Mouse (Mus musculus): Measurements from ENCODE around the gene Upk1a. TPM values are rescaled to one million over a fixed set of nuclear protein-coding genes. Genes with fewer than 3 reads are reported as not detected.

Gene Upk1a
- 0.79 TPM for polyA plus RNA-seq (2017; shearing (Covaris generic))

DNA sequence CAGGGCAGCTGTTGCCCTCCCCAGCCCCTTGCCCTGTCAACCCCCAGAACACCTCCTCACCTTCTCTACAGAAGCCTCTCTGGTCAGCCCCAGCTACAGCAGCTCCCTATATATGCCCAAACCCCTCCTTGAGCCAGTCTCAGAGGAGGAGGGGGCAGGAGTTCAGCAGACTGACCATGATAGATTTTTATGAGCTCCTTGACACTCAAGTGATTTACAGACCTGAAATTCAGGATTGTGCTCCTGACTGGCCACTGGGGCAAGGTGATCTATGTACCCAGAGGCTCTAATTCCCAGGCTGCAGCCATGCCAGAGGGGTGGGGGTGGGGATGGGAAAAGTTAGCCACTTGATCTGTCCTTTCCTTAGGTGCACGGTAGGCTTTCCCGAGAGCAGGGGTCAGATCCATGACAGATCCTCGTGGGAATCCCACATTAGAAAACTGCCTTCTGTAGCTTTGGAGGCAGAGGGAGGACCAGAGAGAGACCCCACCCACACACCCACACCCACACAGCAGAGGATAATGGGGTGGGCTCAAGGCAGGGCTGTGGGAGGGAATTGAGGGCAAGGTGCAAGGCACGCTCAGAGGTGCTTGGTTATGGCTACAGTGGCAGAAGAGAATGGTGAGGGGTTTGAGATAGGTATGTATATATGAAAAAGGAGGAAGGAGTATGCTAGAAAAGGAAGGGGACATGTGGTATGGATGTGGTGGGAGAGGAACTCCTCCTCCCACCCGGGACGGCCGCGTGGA, at the start of gene Upk1a:
Gene Upk1a (minus strand): TSS at position 194 of the 749 bp plus-strand sequence.

DNA sequence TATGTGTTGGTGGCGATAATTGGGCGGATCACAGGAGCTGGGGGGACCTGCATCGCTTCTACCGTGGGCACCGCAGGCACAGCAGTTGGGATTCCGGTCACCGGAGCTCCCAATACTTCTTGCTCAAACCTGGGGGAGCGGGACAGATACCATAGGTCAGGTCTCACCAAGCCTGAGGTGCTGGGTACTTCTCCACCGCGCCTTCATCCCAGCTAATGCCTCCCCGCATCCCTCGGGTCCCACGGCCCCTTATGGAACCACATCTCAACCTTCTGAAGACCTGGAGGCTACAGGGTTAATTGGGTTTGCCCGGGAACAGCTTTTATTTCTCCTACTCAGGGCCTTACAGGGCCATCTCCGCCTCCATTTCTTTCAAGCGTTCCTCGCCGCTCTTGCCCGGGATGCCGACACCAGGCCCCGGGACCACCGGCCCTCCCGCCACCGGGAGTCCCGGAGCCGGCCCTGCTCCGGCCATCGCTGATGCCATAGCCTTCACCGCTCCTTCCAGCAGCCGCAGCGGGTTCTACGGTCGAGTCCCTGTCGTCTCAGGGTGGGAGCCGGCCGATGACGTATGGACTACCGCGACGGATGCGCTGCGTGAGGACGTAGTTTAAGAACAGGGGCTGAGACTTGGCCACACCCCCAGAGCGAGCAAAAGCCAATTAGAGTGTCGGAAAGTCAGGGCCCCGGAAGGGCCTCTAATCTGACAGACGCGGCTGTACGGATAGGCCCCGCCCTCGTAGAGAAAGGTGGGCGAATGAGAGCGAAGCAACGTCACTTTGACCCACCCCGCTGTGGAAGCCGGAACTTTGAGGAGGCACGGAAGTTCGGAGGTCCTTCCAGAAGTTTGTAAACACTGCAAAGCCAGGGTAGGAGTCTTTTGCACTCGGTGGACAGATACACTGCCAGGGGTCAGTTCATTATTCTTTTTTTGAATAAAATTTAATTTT, 37.2 kb upstream of the Upk1a start, which contains the start of gene Rbm42:
Gene Rbm42 (minus strand): TSS at position 727 of the 950 bp plus-strand sequence.

DNA sequence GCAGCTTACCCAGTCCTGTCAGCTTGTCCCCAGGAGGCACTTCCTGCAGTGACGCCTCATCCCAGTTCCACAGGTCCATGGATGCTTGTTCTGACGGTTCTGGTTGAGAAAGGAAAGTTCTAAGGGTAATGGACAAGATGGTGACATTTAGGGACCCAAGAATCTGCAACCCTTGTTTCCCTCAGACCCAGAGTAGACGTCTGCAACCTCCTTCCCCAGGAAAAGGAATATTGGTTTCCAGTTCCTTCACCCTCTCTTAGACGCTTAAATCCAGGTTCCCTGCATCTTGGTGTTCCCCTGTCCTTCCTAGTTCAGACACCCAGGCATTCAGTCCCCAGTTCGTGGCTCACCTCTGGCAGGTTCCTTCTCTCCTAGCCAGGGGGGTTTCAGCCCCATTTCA, 23.1 kb upstream of the Upk1a start, which contains the start of gene Etv2:
Gene Etv2 (minus strand): TSS at position 101 of the 400 bp plus-strand sequence.

DNA sequence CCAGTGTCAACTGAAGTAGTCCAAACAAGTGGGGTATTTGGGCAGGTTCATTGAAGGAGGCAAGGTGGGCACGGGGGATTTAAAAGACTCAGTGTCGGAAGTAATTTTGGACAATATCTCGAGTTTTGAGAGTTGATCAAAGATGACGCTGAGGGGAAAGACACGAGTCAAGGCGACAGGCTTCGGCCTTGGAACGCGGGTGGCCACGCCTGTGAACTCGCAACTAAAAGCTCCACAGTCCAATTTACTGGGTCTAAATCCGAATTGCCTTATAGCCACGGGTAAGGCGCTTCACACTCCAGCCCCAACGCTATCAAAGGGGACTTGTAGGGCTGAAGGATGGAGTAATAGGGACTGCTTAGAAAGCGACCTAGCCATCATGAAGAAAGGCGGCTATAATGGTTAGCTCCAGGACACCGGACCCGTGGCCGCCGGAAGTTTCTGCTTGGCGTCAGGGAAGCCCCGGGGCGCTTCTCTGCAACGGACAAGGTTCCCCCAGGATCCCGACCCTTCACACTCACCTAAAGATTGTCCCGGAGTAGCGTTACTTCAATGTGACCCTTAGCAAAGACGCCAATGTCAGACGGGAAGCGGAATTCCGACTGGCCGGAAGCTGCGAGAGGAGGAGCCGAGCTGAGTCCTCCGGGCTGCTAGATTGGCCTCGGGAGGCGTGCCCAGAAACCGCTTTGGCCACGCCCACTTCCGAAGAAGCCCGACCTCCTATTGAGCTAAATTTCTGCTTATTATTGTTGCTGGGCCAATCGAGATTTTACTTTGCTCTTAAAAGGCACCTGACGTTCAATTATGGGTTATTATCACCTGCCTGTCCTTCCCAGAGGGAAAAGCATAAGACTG, 13.1 kb upstream of the Upk1a start, which contains the start of gene Cox6b1:
Gene Cox6b1 (minus strand): TSS at position 622 of the 855 bp plus-strand sequence.

DNA sequence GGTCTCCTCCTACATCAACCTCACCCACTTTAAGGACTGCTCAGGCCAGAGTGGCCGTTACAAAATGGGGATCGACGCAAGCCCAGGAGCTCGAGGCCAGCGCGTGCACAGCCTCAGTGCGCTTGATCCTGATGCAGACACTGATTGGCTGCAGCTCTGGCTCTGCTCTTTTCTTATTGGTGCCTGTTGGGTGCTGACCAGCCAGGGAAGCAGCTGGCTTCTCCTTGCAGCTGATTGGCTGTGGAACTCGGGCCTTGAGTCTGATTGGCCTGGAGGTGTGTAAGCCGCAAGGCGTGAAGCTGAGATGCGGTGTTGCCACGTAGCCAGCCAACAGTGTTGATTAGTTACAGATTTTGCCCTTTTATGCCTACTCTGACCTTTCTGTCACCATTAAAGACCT, 13.9 kb downstream of the Upk1a start, which contains the start of gene Zbtb32:
Gene Zbtb32 (minus strand): TSS at position 124 of the 400 bp plus-strand sequence.

DNA sequence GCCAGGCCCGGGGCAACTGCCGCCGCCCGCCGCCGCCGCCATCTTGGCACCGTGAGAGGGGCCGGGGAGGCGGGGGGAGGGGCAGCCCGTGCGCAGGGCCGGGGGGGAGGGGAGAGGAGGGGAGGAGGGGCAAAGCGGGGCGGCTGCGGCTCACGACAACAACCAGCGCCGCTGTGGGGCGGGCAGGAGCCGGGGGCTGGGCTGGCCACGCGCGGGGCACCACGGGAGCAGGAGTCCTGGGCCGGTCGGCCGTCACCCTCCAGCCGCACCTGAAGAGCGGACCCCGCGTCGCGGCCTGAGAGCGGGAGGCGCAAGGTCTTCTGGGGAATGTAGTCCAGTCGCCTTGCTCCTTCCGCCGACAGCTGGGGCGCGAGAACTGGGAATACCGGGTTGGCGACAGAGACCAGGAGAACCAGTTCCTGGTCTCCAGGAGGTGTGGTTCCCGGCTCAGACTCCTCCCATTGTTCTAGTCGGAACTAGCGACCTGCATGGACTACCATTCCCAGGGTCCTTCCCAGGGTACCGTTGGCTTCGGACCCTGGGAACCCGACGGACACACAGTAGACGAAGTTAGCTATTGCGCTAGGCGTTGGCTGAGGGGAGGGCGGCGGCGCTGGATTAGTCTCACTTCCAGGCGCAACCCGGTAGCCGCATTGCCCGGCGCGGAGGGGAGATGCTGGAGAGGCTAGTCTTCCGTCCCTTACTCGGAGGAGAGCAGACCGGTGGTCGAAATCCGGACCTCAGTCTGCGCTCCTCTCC, 23.8 kb downstream of the Upk1a start, which contains the start of gene Kmt2b:
Gene Kmt2b (minus strand): TSS at position 51 of the 759 bp plus-strand sequence.

DNA sequence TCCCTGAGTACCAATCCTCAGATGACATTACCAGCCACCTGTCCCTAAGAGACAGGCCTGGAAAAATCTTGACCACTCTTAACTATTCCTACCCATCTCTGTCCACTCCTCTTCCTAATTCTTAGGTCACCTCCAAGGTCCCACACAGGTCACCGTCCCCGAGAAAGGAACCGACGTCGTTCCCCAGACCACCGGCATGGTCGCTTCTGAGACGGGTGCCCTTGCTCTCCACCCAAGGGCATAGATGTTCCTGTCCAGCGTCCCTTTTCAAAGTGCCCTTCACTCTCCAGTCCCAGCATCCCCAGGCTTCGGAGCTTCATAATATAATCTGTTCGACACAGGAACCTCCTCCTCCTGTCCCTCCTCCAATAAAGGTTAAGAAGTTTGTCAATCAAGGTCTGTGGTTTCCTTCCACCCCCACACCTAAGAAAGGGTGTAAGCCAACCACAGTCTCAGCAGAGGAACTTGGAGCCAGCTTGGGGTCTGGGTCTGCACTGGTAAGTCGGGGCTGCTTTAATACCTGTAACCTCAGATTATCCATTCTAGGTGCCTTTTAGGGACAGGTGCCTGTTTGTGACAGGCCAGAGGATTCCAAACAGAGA, 47.6 kb downstream of the Upk1a start, which contains the start of gene Igflr1:
Gene Igflr1 (plus strand): TSS at position 458 of the 602 bp plus-strand sequence.

DNA sequence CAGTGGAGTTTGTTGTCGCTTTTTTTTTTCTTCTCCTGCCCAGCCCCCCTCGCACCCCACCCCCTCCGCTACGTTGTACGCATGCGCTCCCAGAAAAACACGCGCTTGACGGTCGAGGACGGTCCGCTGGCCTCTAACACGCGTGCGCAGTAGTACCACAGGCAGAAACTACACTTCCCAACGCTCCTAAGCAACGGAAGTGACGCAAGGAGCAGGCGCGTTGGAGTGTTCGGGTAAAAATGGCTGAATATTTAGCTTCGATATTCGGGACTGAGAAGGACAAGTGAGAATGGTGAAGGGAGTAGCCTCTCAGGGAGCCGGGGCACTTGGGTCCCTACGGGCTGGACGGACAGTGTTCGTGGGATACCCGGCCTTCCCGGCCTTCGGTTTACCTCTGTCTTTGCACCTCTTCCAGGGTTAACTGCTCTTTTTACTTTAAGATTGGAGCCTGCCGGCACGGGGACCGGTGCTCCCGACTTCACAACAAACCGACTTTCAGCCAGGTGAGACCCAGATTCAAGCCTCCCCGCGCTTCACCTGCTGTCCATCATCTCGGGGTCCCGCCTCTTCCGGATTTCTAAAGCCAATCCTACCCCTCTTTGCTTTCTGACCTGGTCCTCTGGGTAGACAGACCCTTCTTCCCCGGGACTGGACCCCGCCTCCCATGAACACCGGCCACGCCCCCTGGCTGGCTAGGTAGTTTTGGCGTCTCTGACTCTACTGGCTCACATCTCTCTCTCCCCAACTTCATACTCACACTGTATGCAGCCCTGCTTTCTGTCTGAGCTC, 49.3 kb downstream of the Upk1a start, which contains the start of the genes U2af1l4, Gm49396 and Psenen:
Gene U2af1l4 (plus strand): TSS at position 185 of the 789 bp plus-strand sequence.
Gene Gm49396 (plus strand): TSS at position 228 of the 789 bp plus-strand sequence.
Gene Psenen (minus strand): TSS at position 511 of the 789 bp plus-strand sequence.

DNA sequence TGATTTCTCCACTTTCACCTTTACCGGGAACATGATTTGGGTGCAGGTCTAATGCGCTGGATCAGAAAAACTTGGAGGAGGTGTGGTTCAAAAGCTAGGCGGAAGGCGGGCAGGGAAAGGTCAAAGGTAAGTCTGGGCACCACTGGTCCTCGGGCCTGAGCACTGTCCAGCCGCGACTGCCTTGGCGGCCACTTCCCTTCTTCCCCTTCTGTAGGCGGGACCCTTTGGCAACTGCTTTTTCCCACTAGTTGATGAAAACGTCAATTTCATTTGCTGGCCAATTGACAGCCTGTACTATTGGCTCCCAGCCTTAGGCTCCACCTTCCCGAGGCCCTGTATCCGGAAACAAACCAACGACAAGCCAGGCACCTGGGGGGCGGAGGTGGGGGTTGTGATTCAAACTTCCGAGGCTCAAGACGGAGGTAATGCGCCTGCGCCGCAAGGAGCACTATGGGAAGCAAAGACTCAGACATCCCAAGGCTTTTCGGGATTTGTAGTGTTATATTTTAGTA, 53.1 kb downstream of the Upk1a start, which contains the start of gene Lin37:
Gene Lin37 (minus strand): TSS at position 396 of the 512 bp plus-strand sequence.

Other genes with a start within 250 kb of the Upk1a start
- 2.8 TPM for gene Tyrobp, start 199.1 kb downstream of the Upk1a start, polyA plus RNA-seq (2017; shearing (Covaris generic))
- gene Hcst, start 193.0 kb downstream of the Upk1a start, polyA plus RNA-seq (2017; shearing (Covaris generic)) = 589 TPM
- gene Nfkbid, start 191.1 kb downstream of the Upk1a start, polyA plus RNA-seq (2017; shearing (Covaris generic)) = 853 TPM
- 34.3 TPM for gene Aplp1, start 167.3 kb downstream of the Upk1a start, polyA plus RNA-seq (2017; shearing (Covaris generic))
- 0.25 TPM for gene Kirrel2, start 155.2 kb downstream of the Upk1a start, polyA plus RNA-seq (2017; shearing (Covaris generic))
- gene Nphs1, start 154.5 kb downstream of the Upk1a start, polyA plus RNA-seq (2017; shearing (Covaris generic)) = not detected
- gene Prodh2, start 119.2 kb downstream of the Upk1a start, polyA plus RNA-seq (2017; shearing (Covaris generic)) = not detected
- gene Arhgap33, start 77.8 kb downstream of the Upk1a start, polyA plus RNA-seq (2017; shearing (Covaris generic)) = 1.0 TPM
- gene Hspb6, start 60.7 kb downstream of the Upk1a start, polyA plus RNA-seq (2017; shearing (Covaris generic)) = 3.3 TPM
- gene Proser3, start 60.5 kb downstream of the Upk1a start, polyA plus RNA-seq (2017; shearing (Covaris generic)) = 3.3 TPM
- 48.0 TPM for gene Lin37, start 53.0 kb downstream of the Upk1a start, polyA plus RNA-seq (2017; shearing (Covaris generic))
- 84.8 TPM for gene U2af1l4, start 49.5 kb downstream of the Upk1a start, polyA plus RNA-seq (2017; shearing (Covaris generic))
- 57.8 TPM for gene Gm49396, start 49.5 kb downstream of the Upk1a start, polyA plus RNA-seq (2017; shearing (Covaris generic))
- 137 TPM for gene Psenen, start 49.2 kb downstream of the Upk1a start, polyA plus RNA-seq (2017; shearing (Covaris generic))
- gene Igflr1, start 47.4 kb downstream of the Upk1a start, polyA plus RNA-seq (2017; shearing (Covaris generic)) = 59.7 TPM
- gene Kmt2b, start 24.1 kb downstream of the Upk1a start, polyA plus RNA-seq (2017; shearing (Covaris generic)) = 14.0 TPM
- gene Zbtb32, start 13.9 kb downstream of the Upk1a start, polyA plus RNA-seq (2017; shearing (Covaris generic)) = 12.8 TPM
- gene Cox6b1, start 13.3 kb upstream of the Upk1a start, polyA plus RNA-seq (2017; shearing (Covaris generic)) = 388 TPM
- gene Etv2, start 23.0 kb upstream of the Upk1a start, polyA plus RNA-seq (2017; shearing (Covaris generic)) = not detected
- gene Rbm42, start 37.5 kb upstream of the Upk1a start, polyA plus RNA-seq (2017; shearing (Covaris generic)) = 194 TPM
- gene Haus5, start 52.1 kb upstream of the Upk1a start, polyA plus RNA-seq (2017; shearing (Covaris generic)) = 36.3 TPM
- gene Pmis2, start 58.8 kb upstream of the Upk1a start, polyA plus RNA-seq (2017; shearing (Covaris generic)) = 0.56 TPM
- gene 2200002J24Rik, start 86.1 kb upstream of the Upk1a start, polyA plus RNA-seq (2017; shearing (Covaris generic)) = not detected
- not detected for gene Atp4a, start 99.4 kb upstream of the Upk1a start, polyA plus RNA-seq (2017; shearing (Covaris generic))
- gene Tmem147, start 116.7 kb upstream of the Upk1a start, polyA plus RNA-seq (2017; shearing (Covaris generic)) = 51.5 TPM
- not detected for gene Gapdhs, start 130.8 kb upstream of the Upk1a start, polyA plus RNA-seq (2017; shearing (Covaris generic))
- gene Sbsn, start 138.6 kb upstream of the Upk1a start, polyA plus RNA-seq (2017; shearing (Covaris generic)) = 0.17 TPM
- not detected for gene Dmkn, start 150.9 kb upstream of the Upk1a start, polyA plus RNA-seq (2017; shearing (Covaris generic))
- gene Krtdap, start 175.0 kb upstream of the Upk1a start, polyA plus RNA-seq (2017; shearing (Covaris generic)) = not detected
- not detected for gene Ffar2, start 210.9 kb upstream of the Upk1a start, polyA plus RNA-seq (2017; shearing (Covaris generic))
- not detected for gene Ffar3, start 243.3 kb upstream of the Upk1a start, polyA plus RNA-seq (2017; shearing (Covaris generic))
- gene Ffar1, start 248.7 kb upstream of the Upk1a start, polyA plus RNA-seq (2017; shearing (Covaris generic)) = 0.09 TPM

Data from effector memory CD4-positive, alpha-beta T cell, adult 5 months (primary cell).